In genomic region chrX:101791551-101791950, GRCm38 (mm10) we compare ENCODE assay signal across 9 mouse cellular contexts. TPM values are rescaled to one million over a fixed set of nuclear protein-coding genes. Genes with fewer than 3 reads are reported as not detected.
DNase-seq lines count a peak whose midpoint lies in the region; ATAC-seq lines count a peak whose summit lies in the region.
"Had no signal": no experiment of that assay in that cellular context is flagged by ENCODE, and none has a peak within 500 bp of the region (broad histone marks: within the 10 kb centered on the region; RNA-seq: fewer than 3 reads in every experiment).

No protein-coding gene starts in this region.

- ATAC-seq in CD4-positive, CD25-positive, alpha-beta regulatory T cell, adult 4 months = no peak

- peak; percentile 66 for DNase-seq in CD4-positive, CD25-positive, alpha-beta regulatory T cell, adult 2 months (ENCODE audit: low read depth, low spot score)
- DNase-seq in MN1 (ENCODE audit: low spot score) = peak; percentile 42
- DNase-seq in cerebellum, postnatal 25 days = peak; percentile 77 to 80
- peak; percentile 13 for DNase-seq in gastrocnemius, postnatal 25 days
- DNase-seq in layer of hippocampus, adult 11-12 months (ENCODE audit: low spot score) = peak; percentile 62
- DNase-seq in lung, postnatal 4 days = peak; percentile 22 to 50
- peak; percentile 8 for DNase-seq in skeletal muscle tissue, adult 2 months (ENCODE audit: low read depth, low spot score)

RNA-seq across cellular contexts. Expression of gene Gm4779, which starts 2.7 kb away (rescaled TPM):
- polyA plus RNA-seq in CD4-positive, CD25-positive, alpha-beta regulatory T cell, adult 4 months (2017; shearing (Covaris generic)) = 1 to 10 TPM in 1 of 2 experiments, not detected in 1; 1.4 TPM
- total RNA-seq in gastrocnemius, postnatal 25 days (2021) = not detected

RNA-seq across cellular contexts. Expression of gene 8030474K03Rik, which starts 2.9 kb away (rescaled TPM):
- polyA plus RNA-seq in CD4-positive, CD25-positive, alpha-beta regulatory T cell, adult 4 months (2017; shearing (Covaris generic)) = 1 to 10 TPM in 1 of 2 experiments, not detected in 1; 2.6 TPM
- total RNA-seq in gastrocnemius, postnatal 25 days (2021) = not detected
- polyA plus RNA-seq: stomach, embryonic 15.5 days had no signal

RNA-seq across cellular contexts. Expression of gene Cxcr3, which starts 57.5 kb away (rescaled TPM):
- 100 to 1,000 TPM; 155 to 211 TPM for polyA plus RNA-seq in CD4-positive, CD25-positive, alpha-beta regulatory T cell, adult 4 months (2017; shearing (Covaris generic))
- under 1 TPM in 1 of 2 experiments, not detected in 1; 0.16 TPM for total RNA-seq in gastrocnemius, postnatal 25 days (2021)

RNA-seq across cellular contexts. Expression of gene Nhsl2, which starts 57.6 kb away (rescaled TPM):
- polyA plus RNA-seq in CD4-positive, CD25-positive, alpha-beta regulatory T cell, adult 4 months (2017; shearing (Covaris generic)) = 1 to 10 TPM; 1.4 to 2.2 TPM
- 1 to 10 TPM; 2.0 to 3.6 TPM for total RNA-seq in gastrocnemius, postnatal 25 days (2021)

Comparison
In these comparisons a context has a peak if more than half of its experiments do, and no peak if none do; other contexts are left out.
1. DNase-seq: peak in every context shown above with its lines; median percentile 78 in cerebellum, postnatal 25 days; 66 in CD4-positive, CD25-positive, alpha-beta regulatory T cell, adult 2 months; 62 in layer of hippocampus, adult 11-12 months; 42 in MN1; 36 in lung, postnatal 4 days; 13 in gastrocnemius, postnatal 25 days; 8 in skeletal muscle tissue, adult 2 months.